Mouse (Mus musculus): ENCODE measurements around the gene Snx10.

Gene Snx10

DNA sequence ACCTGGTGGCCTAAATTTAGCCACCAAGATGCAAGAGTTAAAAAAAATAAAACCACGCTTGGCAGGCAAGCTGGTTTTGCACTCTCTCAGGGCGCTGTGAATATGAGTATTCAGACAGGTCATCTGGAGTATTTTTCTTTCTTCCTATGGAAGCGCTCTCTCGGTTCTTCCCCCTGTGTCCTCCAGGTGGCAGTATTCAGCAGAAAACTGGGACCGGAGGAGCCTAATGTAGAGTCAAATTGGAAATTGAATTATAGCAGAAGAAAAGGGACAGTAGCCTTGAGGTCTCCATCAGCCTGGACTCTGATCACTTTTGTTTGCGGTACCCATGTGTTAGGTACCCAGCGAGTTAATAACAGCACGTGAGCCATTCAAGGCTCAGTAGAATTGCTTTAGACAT is 62.3 kb downstream of the Snx10 start:
- DNase-seq (ENCODE audit: low spot score in 2 of 2): peak; percentile 26 to 39

DNA sequence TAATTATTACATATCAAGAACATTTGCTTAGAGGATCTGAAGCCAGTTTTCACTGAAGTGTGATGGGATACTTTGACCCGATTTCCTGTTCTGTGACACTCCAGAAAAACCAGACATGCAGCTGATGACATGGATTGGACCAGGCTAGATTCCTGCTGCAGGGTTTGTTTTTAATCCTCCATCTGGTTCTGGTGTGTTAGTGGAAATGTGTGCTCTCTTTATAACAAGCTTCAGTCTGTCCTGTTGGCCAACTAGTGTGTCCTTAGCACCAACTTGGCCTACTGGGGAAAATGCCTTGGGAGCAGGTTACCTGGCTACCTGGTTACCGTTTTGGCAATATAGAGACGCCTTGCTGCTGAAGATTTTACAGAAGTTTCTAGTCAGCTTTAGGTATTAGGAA is 63.6 kb downstream of the Snx10 start:
- DNase-seq (ENCODE audit: low spot score in 2 of 2): no peak

- DNase-seq (ENCODE audit: low spot score in 2 of 2): no peak
Measured at GRCm38 (mm10) chr6:51591264-51591663, 67.6 kb downstream of the Snx10 start.

GRCm38 (mm10) chr6:51591844-51592243 is 68.1 kb downstream of the Snx10 start:
- no peak for DNase-seq (ENCODE audit: low spot score in 2 of 2)

DNA sequence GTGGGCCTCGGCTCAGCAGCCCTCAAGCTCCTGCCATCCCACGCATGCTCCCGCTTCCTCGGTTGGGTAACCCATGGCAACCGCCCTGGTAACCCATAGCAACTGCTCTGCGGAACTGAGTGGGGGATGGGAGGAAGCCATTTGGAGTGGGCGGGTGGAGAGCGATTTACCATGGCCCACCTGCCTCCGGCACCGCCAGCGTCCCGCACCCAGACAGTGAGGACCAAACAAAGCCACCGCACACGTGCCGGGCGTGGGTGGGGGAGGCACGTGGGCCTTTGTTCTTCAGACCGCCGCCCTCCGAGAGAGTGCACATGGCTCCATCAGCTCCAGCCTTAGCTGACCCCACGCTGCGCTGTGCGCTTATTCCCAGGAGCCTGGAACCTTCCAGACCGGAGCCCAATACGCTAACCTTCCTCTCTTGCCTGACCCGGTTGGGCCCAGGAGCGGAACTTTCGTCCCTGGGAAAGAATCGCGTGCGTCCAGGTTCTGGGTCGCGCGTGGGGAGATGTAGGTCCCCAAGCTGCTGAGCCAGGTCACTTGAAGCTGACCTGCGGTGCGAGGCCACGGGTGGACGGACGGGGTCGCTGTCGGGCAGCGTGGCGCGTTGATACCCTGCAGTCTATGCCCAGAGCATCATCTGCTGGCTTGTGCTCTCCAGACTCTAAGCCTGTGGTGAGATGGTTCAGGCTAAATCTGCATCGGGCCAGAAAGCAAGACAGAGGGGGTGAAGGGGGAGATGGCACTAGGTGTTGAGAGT is 68.8 kb downstream of the Snx10 start:
- peak; percentile 32 to 50 for DNase-seq (ENCODE audit: low spot score in 2 of 2)

DNA sequence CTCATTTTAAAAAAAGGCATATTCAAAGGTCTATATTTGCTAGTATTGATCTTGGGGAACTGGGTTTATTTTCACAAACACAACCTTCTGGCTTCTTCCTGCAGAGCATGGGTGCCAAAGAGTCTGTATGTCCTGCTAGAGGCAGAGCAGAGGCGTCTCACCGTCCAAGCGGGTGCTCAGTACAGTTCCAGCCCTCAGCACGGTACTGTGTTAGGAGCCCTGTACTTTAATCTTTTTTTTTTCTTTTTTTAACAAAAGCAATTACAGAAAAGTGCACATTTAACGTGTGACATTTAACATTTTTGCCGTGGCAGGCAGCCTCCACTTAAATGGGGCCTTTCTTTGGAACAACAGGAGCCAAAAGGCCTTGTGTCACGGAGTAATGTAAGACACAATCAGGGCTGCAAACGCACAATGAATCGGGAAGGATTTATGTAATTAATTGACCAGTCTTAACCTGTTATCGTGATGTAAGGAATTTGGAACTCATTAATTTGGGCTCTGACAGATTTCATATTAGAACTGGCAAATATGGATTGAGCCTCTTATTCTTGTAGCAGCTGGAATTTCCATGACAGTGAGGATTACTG is 69.8 kb downstream of the Snx10 start:
- DNase-seq (ENCODE audit: low spot score in 2 of 2): no peak

DNA sequence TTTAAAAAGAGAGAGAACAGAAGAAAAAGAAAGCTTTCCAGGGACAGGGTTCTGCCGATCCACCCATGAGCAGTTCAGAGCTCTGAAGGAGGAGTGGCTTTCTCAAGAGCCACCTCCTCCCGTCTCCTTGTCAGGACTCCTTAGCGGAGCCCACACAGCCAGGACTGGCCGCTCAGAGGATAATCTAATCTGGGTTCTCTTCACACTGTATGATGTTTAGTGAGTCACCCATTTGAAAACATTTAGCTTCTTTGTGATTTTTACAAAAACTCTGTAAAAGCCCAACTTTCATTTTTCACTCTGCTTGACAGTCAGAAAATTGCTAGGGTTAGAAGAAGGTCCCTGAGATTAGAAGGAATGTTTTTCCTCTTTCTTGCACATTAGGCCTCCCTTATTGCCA is 70.8 kb downstream of the Snx10 start:
- no peak for DNase-seq (ENCODE audit: low spot score in 2 of 2)

DNA sequence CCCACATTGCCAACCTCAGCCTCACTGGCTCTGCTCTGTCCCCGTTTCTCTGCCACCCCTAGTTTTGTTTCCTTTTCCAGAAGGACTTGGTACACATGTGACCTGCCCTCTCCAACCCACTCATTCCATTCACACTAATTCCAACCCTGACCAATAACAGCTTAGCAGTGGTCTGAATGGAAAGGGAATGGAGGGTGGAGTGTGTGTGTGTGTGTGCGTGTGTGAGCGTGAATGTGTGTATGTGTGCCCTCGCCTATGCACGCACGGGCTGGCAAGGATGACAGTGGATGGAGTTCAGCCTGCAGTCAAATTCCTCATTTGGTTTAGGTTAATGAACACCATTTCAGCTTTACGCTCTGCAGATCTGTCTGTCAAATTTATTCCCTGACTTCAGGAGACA is 74.4 kb downstream of the Snx10 start:
- DNase-seq (ENCODE audit: low spot score in 2 of 2): no peak

DNA sequence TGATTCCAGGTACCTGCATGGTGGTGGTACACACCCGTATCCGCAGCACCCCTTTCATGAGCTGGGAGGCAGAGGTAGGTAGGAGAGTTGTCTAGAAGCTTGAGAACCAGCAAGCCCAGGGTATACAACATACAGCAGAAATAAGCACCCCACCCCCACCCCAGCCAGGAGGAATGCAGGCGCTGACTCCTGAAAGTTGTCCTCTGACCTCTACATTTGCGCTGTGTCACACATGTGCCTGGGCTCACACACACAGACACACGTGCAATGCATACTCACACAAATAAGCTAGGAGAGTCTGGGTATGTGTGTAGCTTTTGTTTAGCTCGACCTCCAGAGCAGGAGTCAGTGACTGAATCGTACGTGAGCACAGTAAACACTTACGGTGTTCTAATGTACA is 76.7 kb downstream of the Snx10 start:
- DNase-seq (ENCODE audit: low spot score in 2 of 2): no peak

- no peak for DNase-seq (ENCODE audit: low spot score in 2 of 2)
Measured at GRCm38 (mm10) chr6:51602341-51602740, 78.6 kb downstream of the Snx10 start.

GRCm38 (mm10) chr6:51603691-51604090 is 80.0 kb downstream of the Snx10 start:
- DNase-seq (ENCODE audit: low spot score in 2 of 2): no peak

DNA sequence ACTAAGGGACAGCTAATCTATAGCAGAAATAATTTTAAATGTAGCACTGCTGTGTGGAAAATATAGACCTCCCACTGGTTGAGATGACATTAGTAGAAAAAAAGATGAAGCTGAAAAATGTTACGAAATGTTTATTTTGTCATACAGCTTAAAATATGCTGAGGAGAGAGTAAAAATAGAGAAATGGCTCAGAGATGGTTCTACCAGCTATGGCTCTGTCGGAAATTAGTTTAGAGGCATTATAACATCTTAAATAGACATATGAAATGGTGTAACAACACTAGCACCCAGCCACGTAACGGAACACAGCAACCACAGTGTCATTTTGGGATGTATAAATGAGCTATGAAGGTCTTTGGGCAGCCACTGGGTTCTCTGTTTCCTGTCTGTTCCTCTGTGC is 82.5 kb downstream of the Snx10 start:
- no peak for DNase-seq (ENCODE audit: low spot score in 2 of 2)

DNA sequence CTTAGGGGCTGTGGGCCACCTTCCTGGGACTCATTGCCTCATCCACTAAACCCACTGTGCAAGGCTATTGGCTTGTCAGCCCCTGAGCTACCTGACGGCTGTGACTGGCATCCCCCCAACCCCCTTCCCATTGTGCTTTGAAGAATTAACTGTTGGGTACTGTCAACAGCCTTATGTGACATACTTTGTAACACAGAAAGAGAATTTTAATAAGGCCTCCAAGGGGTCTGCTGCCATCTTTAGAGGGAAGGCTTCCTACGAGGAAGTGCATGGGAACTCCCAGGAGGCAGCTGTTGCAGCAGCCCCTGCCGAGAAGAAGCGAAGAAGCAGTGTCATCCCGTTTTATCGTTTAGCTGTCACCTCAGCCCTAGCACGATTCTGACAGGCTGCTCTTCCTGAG is 83.1 kb downstream of the Snx10 start:
- no peak for DNase-seq (ENCODE audit: low spot score in 2 of 2)

DNA sequence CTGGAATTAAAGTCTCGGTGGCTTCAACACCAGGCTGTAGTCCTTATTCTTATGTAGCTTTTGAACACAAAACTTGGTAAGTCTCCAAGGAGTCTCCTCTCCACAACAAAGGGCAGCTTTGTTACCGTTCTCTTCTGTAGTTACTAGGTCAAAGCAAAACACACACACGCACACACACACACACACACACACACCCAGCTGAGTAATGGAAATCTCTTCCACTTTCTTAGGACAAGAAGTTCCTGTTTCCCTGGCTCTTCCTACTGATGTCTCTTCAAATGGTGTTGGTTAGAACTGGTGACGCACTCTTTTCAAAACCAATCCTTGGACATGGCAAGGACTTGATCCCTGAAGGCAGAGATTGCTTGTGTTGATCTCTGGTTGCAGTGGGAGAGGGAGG is 87.9 kb downstream of the Snx10 start:
- no peak for DNase-seq (ENCODE audit: low spot score in 2 of 2)

GRCm38 (mm10) chr6:51612371-51613051 is 88.8 kb downstream of the Snx10 start:
- DNase-seq (ENCODE audit: low spot score in 2 of 2): no peak

DNA sequence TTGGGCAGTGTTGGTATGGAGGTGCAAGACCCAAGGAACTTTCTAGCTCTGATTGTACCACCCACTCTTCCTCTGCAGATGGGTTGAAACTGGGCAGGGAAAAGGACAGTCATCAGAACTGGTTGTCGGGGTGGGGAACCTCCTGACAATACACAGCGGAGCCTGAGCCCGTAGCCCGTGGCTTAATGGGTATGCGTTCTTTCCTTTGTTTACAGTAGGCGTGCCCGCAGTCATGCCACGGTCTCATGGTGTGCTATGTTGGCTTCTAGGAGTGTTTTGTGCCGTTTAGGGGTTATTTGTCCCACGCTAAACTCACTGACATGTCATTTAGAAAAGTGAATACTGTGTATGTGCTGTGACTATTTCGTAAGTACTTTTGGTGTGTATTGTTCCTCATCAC is 90.0 kb downstream of the Snx10 start:
- no peak for DNase-seq (ENCODE audit: low spot score in 2 of 2)

GRCm38 (mm10) chr6:51626843-51627242 is 103.1 kb downstream of the Snx10 start:
- no peak for DNase-seq (ENCODE audit: low spot score in 2 of 2)

- no peak for DNase-seq (ENCODE audit: low spot score in 2 of 2)
Measured at GRCm38 (mm10) chr6:51629671-51630070, 106.0 kb downstream of the Snx10 start.

DNA sequence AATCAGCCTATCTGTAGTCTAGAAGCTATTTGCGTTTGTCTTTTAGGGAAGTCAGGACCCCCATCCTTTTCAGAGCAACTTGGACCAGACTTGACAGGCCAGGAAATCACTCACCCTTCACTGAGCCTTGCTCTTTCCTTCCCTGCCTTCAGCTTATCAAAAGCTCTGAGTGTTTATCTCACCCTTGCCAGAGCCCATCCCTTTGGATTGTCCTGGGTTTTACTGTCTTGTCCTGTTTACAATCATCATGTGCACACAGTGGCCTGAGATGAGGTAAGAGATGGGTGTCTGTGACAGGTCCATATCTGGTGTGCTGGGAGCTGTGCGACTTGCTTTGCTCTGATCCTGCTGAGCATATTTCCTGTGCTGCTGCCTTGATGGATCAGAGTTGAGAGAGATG is 106.5 kb downstream of the Snx10 start:
- no peak for DNase-seq (ENCODE audit: low spot score in 2 of 2)

- DNase-seq (ENCODE audit: low spot score in 2 of 2): no peak
Measured at GRCm38 (mm10) chr6:51632928-51633662, 109.4 kb downstream of the Snx10 start.

DNA sequence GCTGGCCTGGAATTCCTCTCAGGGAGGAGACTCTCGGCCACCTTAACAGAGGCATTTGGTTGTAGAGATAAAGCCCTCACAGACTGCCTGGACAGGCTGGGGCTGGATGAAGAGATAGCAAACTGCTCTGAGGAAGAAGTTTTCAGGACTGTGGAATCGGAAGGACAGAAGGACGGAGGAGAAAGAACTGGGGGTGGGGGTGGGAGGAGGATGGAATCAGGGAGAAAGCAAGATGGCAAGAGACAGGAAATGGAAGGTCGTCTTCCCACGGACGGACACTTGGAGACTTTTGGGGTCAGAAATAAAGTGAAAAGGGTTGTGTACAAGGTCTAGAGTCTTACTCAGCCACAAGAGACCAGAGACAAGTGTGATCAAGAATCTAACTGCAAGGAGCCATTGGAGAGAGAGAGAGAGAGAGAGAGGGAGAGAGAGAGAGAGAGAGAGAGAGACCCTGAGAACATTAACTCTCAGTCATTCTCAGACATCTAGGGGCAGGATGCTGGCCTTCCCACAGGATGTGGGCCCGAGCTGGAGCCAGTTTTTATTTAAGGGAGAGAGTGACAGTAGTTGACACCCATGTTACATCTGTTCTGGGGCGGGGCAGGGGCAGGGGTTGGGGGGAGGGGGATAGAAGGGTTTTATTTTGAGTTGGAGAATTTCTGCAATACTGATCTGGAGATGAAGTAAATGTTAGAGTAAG is 110.1 kb downstream of the Snx10 start:
- DNase-seq (ENCODE audit: low spot score in 2 of 2): no peak

Data from natural killer cell, adult 2 months (primary cell).